Mouse (Mus musculus) heart, embryonic 16.5 days (tissue): ENCODE measurements around the gene Narf. TPM values are rescaled to one million over a fixed set of nuclear protein-coding genes. Genes with fewer than 3 reads are reported as not detected.

Source experiments
- ATAC-seq: fragments of 200-750 bp; cut with Nextera tagmentation; replicated peaks from 2 replicates; pipeline ENCODE4 v1.8.0; 2017; ENCODE audit warnings: moderate number of reproducible peaks; ENCODE audit not compliant: insufficient read depth, low FRiP score; ENCODE audit errors: extremely low read depth
- H3K27ac ChIP-seq: fragments of 300-500 bp; sonication (generic); 2 replicates; pipeline ENCODE4 v1.5.1; 2014; ENCODE audit warnings: mild to moderate bottlenecking, low read length, control low read depth, moderate library complexity
- H3K27me3 ChIP-seq: fragments of 300-500 bp; sonication (generic); 2 replicates; pipeline ENCODE4 v1.6.1; 2014; ENCODE audit warnings: low read length, mixed read lengths; ENCODE audit not compliant: control insufficient read depth, insufficient read depth
- H3K36me3 ChIP-seq: fragments of 300-500 bp; sonication (generic); 2 replicates; pipeline ENCODE4 v1.6.1; 2014; ENCODE audit not compliant: control insufficient read depth, insufficient read depth
- H3K4me1 ChIP-seq: fragments of 300-500 bp; sonication (generic); 2 replicates; pipeline ENCODE4 v1.6.1; 2014; ENCODE audit warnings: low read length, mixed read lengths; ENCODE audit not compliant: control insufficient read depth, insufficient read depth
- H3K4me2 ChIP-seq: fragments of 300-500 bp; sonication (generic); 2 replicates; pipeline ENCODE4 v1.6.1; 2014; ENCODE audit warnings: low read depth, mild to moderate bottlenecking, control low read depth, low read length
- H3K4me3 ChIP-seq: fragments of 300-500 bp; sonication (generic); 2 replicates; pipeline ENCODE4 v1.5.1; 2014; ENCODE audit warnings: mild to moderate bottlenecking, control low read depth, low read length
- H3K9ac ChIP-seq: fragments of 300-500 bp; sonication (generic); 2 replicates; pipeline ENCODE4 v1.6.1; 2014; ENCODE audit warnings: low read length, control low read depth
- H3K9me3 ChIP-seq: fragments of 300-500 bp; sonication (generic); replicated peaks from 2 replicates; pipeline ENCODE4 v1.6.1; 2016; ENCODE audit warnings: low read length; ENCODE audit not compliant: control insufficient read depth
- WGBS: fragments of 180-500 bp; shearing (Covaris S2); extraction: QIAGEN DNeasy Blood & Tissue Kit; methylation state at CpG from one replicate; pipeline ENCODE4 v1.1.7; 2014; 5-methylcytosine and 5-hydroxymethylcytosine counted together
- polyA plus RNA-seq: library from polyadenylated mRNA; unstranded; fragments of >200 nt; fragmentation: Nextera tagmentation; extraction: Ambion mirVana; gene quantifications from 2 replicates; pipeline ENCODE4 v1.2.1, GENCODE M21; 2015

Gene Narf
- polyA plus RNA-seq, 1 experiment from 2014 or later = 64.9 TPM

GRCm38 (mm10) chr11:121260211-121260906, 23.3 kb downstream of the Narf start:
- Histone ChIP-seq H3K27me3 (no peaks in the 10 kb centered on the region), H3K9me3 (no peaks in the 10 kb centered on the region), H3K4me2 (peak overlapping the region; percentile 76), H3K4me1 (peaks cover 16% of the 10 kb centered on the region), H3K36me3 (peaks cover 5% of the 10 kb centered on the region; the same call in 1 of the 2 replicates), H3K27ac (peak overlapping the region; percentile 74), H3K4me3 (peak overlapping the region; percentile 82), H3K9ac (peak overlapping the region; percentile 91)
- under 1% methylated on average over 59 of the region's 60 CpGs for WGBS
- ATAC-seq = peak; percentile 21

- H3K4me2 ChIP-seq = peak overlapping the region; percentile 76
- no peak for ATAC-seq
- H3K27me3 ChIP-seq = no peaks in the 10 kb centered on the region
- WGBS = 42% methylated on average over 2 of the region's 2 CpGs
- peaks cover 5% of the 10 kb centered on the region; the same call in 1 of the 2 replicates for H3K36me3 ChIP-seq
- H3K4me3 ChIP-seq = peak overlapping the region; percentile 82
- H3K9ac ChIP-seq = peak overlapping the region; percentile 91
- no peak overlapping the region for H3K27ac ChIP-seq
- no peaks in the 10 kb centered on the region for H3K9me3 ChIP-seq
- peaks cover 16% of the 10 kb centered on the region for H3K4me1 ChIP-seq
Observed at GRCm38 (mm10) chr11:121261074-121261473, 24.0 kb downstream of the Narf start.

GRCm38 (mm10) chr11:121277516-121277915, 40.5 kb downstream of the Narf start:
- H3K27ac ChIP-seq = no peak overlapping the region
- WGBS = 76% methylated on average over 8 of the region's 8 CpGs
- H3K9ac ChIP-seq = no peak overlapping the region
- no peaks in the 10 kb centered on the region for H3K9me3 ChIP-seq
- peaks cover 23% of the 10 kb centered on the region for H3K4me1 ChIP-seq
- H3K36me3 ChIP-seq = 0 out of 2 replicates have a peak, but pooled peaks cover 2% of the 10 kb centered on the region
- H3K4me2 ChIP-seq = no peak overlapping the region
- no peak for ATAC-seq
- H3K27me3 ChIP-seq = no peaks in the 10 kb centered on the region
- H3K4me3 ChIP-seq = no peak overlapping the region

GRCm38 (mm10) chr11:121278011-121278410, 41.0 kb downstream of the Narf start:
- no peak overlapping the region for H3K4me2 ChIP-seq
- no peaks in the 10 kb centered on the region for H3K27me3 ChIP-seq
- 0 out of 2 replicates have a peak, but pooled peaks cover 2% of the 10 kb centered on the region for H3K36me3 ChIP-seq
- H3K4me3 ChIP-seq = no peak overlapping the region
- no peaks in the 10 kb centered on the region for H3K9me3 ChIP-seq
- WGBS = 82% methylated on average over 3 of the region's 3 CpGs
- H3K27ac ChIP-seq = no peak overlapping the region
- ATAC-seq = no peak
- no peak overlapping the region for H3K9ac ChIP-seq
- peaks cover 28% of the 10 kb centered on the region for H3K4me1 ChIP-seq

GRCm38 (mm10) chr11:121282911-121283310, 45.9 kb downstream of the Narf start:
- peaks cover 34% of the 10 kb centered on the region for H3K4me1 ChIP-seq
- H3K27me3 ChIP-seq = no peaks in the 10 kb centered on the region
- H3K4me2 ChIP-seq = peak overlapping the region; percentile 52
- H3K4me3 ChIP-seq = no peak overlapping the region
- no peaks in the 10 kb centered on the region for H3K9me3 ChIP-seq
- H3K9ac ChIP-seq = peak overlapping the region; percentile 16
- peaks cover 20% of the 10 kb centered on the region for H3K36me3 ChIP-seq
- 39% methylated on average over 6 of the region's 6 CpGs for WGBS
- ATAC-seq = peak; percentile 83
- peak overlapping the region; percentile 83 for H3K27ac ChIP-seq

GRCm38 (mm10) chr11:121289859-121290258, 52.8 kb downstream of the Narf start:
- ATAC-seq = no peak
- H3K9me3 ChIP-seq = no peaks in the 10 kb centered on the region
- H3K4me2 ChIP-seq = no peak overlapping the region
- H3K27me3 ChIP-seq = no peaks in the 10 kb centered on the region
- H3K4me1 ChIP-seq = no peaks in the 10 kb centered on the region
- H3K9ac ChIP-seq = no peak overlapping the region
- 88% methylated on average over 3 of the region's 3 CpGs for WGBS
- no peak overlapping the region for H3K27ac ChIP-seq
- peaks cover 46% of the 10 kb centered on the region for H3K36me3 ChIP-seq
- no peak overlapping the region for H3K4me3 ChIP-seq

GRCm38 (mm10) chr11:121294771-121295170, 57.7 kb downstream of the Narf start:
- H3K36me3 ChIP-seq = peaks cover 33% of the 10 kb centered on the region
- no peak overlapping the region for H3K4me3 ChIP-seq
- no peaks in the 10 kb centered on the region for H3K27me3 ChIP-seq
- no peak overlapping the region for H3K4me2 ChIP-seq
- no peak overlapping the region for H3K27ac ChIP-seq
- no peak for ATAC-seq
- H3K4me1 ChIP-seq = no peaks in the 10 kb centered on the region
- no peak overlapping the region for H3K9ac ChIP-seq
- no peaks in the 10 kb centered on the region for H3K9me3 ChIP-seq
- 87% methylated on average over 5 of the region's 5 CpGs for WGBS

- Histone ChIP-seq H3K9ac (no peak overlapping the region), H3K4me3 (no peak overlapping the region), H3K27ac (no peak overlapping the region), H3K4me2 (no peak overlapping the region), H3K36me3 (peaks cover 35% of the 10 kb centered on the region), H3K27me3 (no peaks in the 10 kb centered on the region), H3K4me1 (no peaks in the 10 kb centered on the region), H3K9me3 (no peaks in the 10 kb centered on the region)
- no peak for ATAC-seq
- 89% methylated on average over 8 of the region's 8 CpGs for WGBS
Observed at GRCm38 (mm10) chr11:121298493-121298892, 61.4 kb downstream of the Narf start.

GRCm38 (mm10) chr11:121300265-121300664, 63.2 kb downstream of the Narf start:
- H3K36me3 ChIP-seq = peaks cover 40% of the 10 kb centered on the region
- H3K4me3 ChIP-seq = no peak overlapping the region
- no peak overlapping the region for H3K27ac ChIP-seq
- H3K9me3 ChIP-seq = no peaks in the 10 kb centered on the region
- no peaks in the 10 kb centered on the region for H3K27me3 ChIP-seq
- H3K9ac ChIP-seq = no peak overlapping the region
- ATAC-seq = no peak
- no peak overlapping the region for H3K4me2 ChIP-seq
- H3K4me1 ChIP-seq = no peaks in the 10 kb centered on the region
- WGBS = 87% methylated on average over 9 of the region's 9 CpGs
